Mouse (Mus musculus): ENCODE data around the gene Cacna1h.

DNA sequence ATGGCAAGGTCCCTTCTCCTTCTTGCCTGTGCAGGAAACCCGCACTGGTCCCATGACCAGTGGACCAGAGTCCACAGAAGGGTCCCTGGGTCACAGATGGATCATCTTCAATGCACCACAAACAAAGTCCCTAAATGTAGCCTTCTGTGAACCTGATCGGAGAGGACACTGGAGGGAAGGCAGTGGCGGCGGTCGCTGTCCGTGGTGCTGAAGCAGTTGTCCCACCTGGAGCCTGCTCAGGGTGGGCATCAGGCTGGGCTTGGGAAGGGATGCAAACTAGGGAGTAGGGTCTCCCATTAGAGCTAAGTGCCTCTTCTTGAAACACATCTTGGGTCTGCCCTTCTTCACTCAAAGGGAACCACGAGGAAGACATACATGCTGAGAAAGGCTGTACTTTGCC is 33.1 kb downstream of the Cacna1h start:
- TF ChIP-seq EP300 (IDR thresholded peaks at IDR 0.05) (no peak), CTCF (IDR thresholded peaks at IDR 0.05) (no peak)

Measured in lung, postnatal 0 days (tissue).